Mouse (Mus musculus): ENCODE measurements around the gene Cotl1.

The Cotl1 gene

GRCm38 (mm10) chr8:119780402-119781049 lies 59.8 kb downstream of the Cotl1 start:
- in situ Hi-C loops (cut with MboI; ENCODE audit: low pct_unique_long_range_greater_than_20kb in 1 of 2, low sequenced_read_pairs in 2 of 2, unreplicated experiment in 1 of 2): loop anchor here in 1 of 2 experiments (10.0 kb wide), 1 partner anchor 64 kb away; the partner anchor contains the start of gene Cotl1

DNA sequence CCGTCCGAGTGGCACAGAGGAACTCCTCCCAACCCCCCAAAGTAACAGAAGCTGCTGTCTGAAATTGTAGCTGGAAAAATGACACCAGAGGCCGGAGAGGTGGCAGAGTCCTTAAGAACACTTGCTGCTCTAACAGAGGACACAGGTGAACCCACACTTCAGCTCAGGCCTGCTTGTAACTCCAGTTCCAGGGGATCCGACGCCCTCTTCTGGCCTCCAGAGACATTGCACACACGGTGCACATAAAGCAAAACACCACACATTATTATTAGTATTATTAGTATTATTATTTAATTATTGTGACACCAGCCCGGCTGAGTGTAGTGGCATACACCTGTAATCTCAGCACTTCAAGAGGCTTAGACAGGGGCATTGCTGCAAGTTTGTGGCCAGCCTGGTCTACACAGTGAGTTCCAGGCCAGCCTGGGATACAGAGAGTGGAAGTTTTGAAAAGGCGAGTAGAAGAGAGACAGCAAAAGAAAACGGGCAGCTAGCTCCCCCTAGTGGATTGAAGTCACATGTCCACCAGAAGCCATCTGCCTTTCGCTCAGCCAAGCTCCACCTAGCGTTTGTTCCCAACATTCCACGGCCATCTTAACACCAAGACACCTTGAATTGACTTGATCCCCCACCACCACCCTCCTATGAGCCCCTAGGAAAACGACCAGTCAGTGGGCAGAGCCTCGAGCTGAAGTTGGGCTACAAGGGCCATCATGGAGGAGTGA lies 61.2 kb downstream of the Cotl1 start:
- in situ Hi-C loops (cut with MboI; ENCODE audit: low pct_unique_long_range_greater_than_20kb in 1 of 2, low sequenced_read_pairs in 2 of 2, unreplicated experiment in 1 of 2): loop anchor here in 1 of 2 experiments (5.0 kb wide), 1 partner anchor 92 kb away; no protein-coding TSS in a partner anchor

GRCm38 (mm10) chr8:119778263-119778662 lies 62.1 kb downstream of the Cotl1 start, which contains the start of gene Tldc1:
Gene Tldc1, minus strand, starts transcription at chr8:119778416.
- in situ Hi-C loops (cut with MboI; ENCODE audit: low pct_unique_long_range_greater_than_20kb in 1 of 2, low sequenced_read_pairs in 2 of 2, unreplicated experiment in 1 of 2): loop anchor here in 1 of 2 experiments (5.0 kb wide), 1 partner anchor 91 kb away; no protein-coding TSS in a partner anchor

GRCm38 (mm10) chr8:119777765-119778164 lies 62.6 kb downstream of the Cotl1 start:
- in situ Hi-C loops (cut with MboI; ENCODE audit: low pct_unique_long_range_greater_than_20kb in 1 of 2, low sequenced_read_pairs in 2 of 2, unreplicated experiment in 1 of 2): loop anchor here in 1 of 2 experiments (5.0 kb wide), 1 partner anchor 90 kb away; no protein-coding TSS in a partner anchor

- in situ Hi-C loops (cut with MboI; ENCODE audit: low pct_unique_long_range_greater_than_20kb in 1 of 2, low sequenced_read_pairs in 2 of 2, unreplicated experiment in 1 of 2): loop anchor here in 1 of 2 experiments (5.0 kb wide), 1 partner anchor 89 kb away; no protein-coding TSS in a partner anchor
Measured at GRCm38 (mm10) chr8:119776668-119777245, 63.6 kb downstream of the Cotl1 start.

DNA sequence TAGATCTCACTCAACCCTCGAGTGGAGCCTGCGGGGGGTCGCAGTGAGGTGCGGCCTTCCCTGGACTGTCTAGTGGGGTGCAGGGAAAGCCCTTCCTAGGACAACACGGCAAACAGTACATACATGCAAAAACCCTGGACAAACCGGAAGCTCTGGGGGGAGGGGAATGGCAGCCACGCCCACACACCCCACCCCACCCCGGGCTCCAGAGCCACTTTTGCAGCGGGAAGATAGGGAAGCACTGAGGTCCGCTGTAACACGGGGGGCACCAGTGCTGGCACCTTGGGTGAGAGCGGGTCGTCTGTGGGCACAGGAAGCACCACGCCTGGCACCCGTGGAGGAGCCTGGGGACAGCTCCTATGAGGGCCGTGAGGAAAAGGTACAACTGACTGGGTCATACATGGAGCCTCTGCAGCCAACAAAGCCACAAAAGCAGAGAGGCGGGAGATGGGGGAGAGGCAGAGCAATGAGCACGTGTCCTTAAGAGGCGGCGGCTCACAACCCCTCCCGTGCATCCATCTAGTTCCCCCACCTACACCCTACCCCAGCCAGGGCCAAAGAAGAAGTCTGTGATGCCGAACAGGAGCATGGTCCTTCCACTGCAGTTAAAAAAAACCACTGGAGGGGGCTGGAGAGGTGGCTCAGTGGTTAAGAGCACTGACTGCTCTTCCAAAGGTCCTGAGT lies 74.4 kb downstream of the Cotl1 start:
- in situ Hi-C loops (cut with MboI; ENCODE audit: low pct_unique_long_range_greater_than_20kb in 1 of 2, low sequenced_read_pairs in 2 of 2, unreplicated experiment in 1 of 2): no loop called here

GRCm38 (mm10) chr8:119765311-119765710 lies 75.0 kb downstream of the Cotl1 start:
- in situ Hi-C loops (cut with MboI; ENCODE audit: low pct_unique_long_range_greater_than_20kb in 1 of 2, low sequenced_read_pairs in 2 of 2, unreplicated experiment in 1 of 2): no loop called here

DNA sequence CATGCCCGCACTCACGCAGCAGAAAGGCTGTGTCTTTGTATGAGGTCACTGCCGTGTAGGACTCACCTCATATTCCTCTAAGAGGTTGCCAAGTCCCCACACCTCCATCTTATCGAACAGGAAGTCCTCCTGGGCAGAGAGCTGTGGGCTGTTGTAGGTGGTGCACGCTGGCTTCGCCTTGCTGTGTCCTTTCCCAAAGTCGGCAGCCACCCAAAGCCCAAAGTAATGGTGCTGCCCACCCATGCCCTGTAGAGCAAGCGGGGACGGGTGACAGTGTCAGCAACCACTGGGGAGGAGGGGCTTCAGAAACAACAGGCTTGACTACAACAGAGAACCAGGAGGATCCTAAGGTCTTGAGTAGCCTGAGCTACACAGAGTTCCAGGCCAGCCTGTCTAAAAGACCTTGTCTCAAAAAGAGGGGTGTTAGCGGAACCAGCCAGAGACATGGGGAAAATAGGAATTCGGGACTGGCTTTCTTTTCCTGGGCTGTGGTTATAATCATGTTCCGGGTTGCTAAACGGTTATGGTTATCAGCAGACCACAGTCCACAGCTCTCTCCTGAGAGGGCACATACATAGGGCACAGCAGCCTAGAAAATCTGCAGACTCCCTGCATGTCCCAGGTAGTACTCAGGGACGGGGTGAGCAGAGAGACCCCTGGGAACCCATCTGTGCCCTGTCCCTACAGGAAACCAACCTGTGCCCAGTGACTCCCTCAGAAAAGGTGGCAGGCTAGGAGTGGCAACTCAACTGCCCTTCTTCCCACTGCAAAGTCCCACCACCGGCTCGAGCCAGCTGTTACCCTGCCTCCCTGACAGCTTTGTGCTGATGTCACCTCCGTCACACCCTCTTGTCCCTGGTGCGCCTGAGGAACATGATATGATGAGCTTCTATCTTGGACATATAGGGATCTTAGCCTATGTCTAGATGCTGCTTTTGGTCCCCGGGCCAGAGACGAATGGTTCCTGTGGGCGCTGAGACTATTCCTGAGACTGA lies 77.8 kb downstream of the Cotl1 start:
- in situ Hi-C loops (cut with MboI; ENCODE audit: low pct_unique_long_range_greater_than_20kb in 1 of 2, low sequenced_read_pairs in 2 of 2, unreplicated experiment in 1 of 2): no loop called here

DNA sequence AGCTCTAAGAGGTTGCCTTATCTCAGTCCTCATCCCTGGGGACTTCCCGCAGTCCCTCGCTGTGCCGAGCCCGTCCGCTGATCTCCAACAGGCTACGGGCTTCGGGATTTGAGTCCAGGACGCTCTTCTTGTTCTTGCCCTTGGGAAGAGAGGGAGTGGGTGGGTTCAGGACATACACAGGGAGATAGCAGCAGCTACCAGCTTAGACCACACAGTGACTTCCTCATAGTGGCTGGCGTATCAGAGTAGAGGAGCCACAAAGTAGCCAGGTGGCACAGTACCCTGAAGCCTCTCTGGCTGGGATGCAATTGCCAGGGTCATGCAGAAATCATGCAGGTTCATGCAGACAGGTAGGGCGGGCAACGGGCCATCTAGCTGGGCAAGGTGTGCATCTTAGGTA lies 78.7 kb downstream of the Cotl1 start:
- in situ Hi-C loops (cut with MboI; ENCODE audit: low pct_unique_long_range_greater_than_20kb in 1 of 2, low sequenced_read_pairs in 2 of 2, unreplicated experiment in 1 of 2): no loop called here

Measured in mouse embryonic stem cell (cell line).